Mouse (Mus musculus): Measurements from ENCODE around the gene Josd1. TPM values are rescaled to one million over a fixed set of nuclear protein-coding genes. Genes with fewer than 3 reads are reported as not detected.

The Josd1 gene
- polyA plus RNA-seq, 1 experiment from 2014 or later, result 26.1 TPM

DNA sequence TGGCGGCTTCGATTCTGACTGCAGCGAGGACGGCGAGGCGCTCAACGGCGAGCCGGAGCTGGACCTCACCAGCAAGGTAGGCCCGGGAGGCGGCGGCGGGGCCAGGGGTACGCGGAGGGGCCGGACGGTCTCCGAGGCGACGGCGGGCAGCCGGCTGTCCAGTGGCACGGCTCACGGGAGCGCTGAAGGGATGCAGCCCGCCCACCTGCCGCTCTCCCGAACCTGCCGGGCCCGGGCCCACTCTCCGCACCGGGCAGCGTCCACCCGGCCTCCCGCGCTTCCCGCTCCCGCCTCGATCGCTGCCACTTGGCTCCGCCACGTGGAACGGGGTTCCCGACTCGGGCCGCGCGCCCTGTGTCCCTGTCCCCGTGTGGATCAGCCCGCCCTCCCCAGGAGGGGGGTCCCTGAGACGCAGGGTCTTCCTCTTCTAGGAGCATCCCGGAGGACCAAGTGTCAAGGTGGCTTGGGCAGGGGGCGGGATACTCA is 3.3 kb upstream of the Josd1 start:
- peak overlapping the region; percentile 83 for H3K27ac ChIP-seq
- H3K9me3 ChIP-seq, result no peaks in the 10 kb centered on the region
- H3K4me2 ChIP-seq, result peak overlapping the region; percentile 86
- peaks cover 40% of the 10 kb centered on the region for H3K4me1 ChIP-seq
- peaks cover 16% of the 10 kb centered on the region for H3K36me3 ChIP-seq
- H3K4me3 ChIP-seq, result peak overlapping the region; percentile 68
- peak; percentile 17 for ATAC-seq (ENCODE audit: insufficient number of reproducible peaks, insufficient read depth, low FRiP score, low TSS enrichment, low read depth)
- H3K27me3 ChIP-seq, result no peaks in the 10 kb centered on the region
- H3K9ac ChIP-seq, result peak overlapping the region; percentile 94
- WGBS, result under 1% methylated on average over 45 of the region's 53 CpGs

DNA sequence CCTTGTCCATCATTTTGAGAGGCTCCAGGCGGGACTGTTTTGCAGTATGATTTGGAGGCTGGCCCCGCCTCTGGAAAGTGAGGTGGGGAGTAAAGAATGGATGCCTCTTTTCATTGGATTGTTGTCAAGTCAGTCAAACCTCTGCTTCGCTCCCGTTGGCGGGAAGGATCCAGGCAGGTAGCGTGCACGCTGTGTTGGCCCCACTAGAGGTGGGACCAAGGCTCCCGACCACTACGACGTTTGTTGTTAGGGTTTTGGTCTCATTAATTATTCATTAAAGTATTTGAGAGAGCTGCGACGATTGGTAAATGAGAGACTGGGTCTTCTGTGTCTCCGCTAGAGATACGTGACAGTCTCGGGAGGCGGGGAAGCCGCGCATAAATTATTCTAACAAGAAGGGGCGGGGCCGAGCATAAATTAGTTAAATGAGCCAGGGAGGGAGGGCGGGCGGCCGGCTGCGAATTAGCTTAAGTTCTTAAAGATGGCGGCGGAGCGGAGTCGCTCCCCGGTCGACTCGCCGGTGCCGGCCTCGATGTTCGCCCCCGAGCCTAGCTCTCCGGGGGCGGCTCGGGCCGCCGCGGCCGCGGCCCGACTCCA is 2.8 kb upstream of the Josd1 start, which contains the start of gene Gtpbp1:
Gtpbp1 (plus strand) TSS at position 420 of the 597 bp plus-strand sequence.
- Histone ChIP-seq H3K27me3 (no peaks in the 10 kb centered on the region), H3K36me3 (peaks cover 12% of the 10 kb centered on the region), H3K27ac (peak within 1 kb of the TSS; percentile 83), H3K9me3 (no peaks in the 10 kb centered on the region), H3K4me1 (peaks cover 45% of the 10 kb centered on the region), H3K4me2 (peak within 1 kb of the TSS; percentile 86), H3K9ac (peak within 1 kb of the TSS; percentile 94), H3K4me3 (peak within 1 kb of the TSS; percentile 68)
- peak; percentile 95 for ATAC-seq (ENCODE audit: insufficient number of reproducible peaks, insufficient read depth, low FRiP score, low TSS enrichment, low read depth)
- under 1% methylated on average over 45 of the region's 45 CpGs for WGBS

DNA sequence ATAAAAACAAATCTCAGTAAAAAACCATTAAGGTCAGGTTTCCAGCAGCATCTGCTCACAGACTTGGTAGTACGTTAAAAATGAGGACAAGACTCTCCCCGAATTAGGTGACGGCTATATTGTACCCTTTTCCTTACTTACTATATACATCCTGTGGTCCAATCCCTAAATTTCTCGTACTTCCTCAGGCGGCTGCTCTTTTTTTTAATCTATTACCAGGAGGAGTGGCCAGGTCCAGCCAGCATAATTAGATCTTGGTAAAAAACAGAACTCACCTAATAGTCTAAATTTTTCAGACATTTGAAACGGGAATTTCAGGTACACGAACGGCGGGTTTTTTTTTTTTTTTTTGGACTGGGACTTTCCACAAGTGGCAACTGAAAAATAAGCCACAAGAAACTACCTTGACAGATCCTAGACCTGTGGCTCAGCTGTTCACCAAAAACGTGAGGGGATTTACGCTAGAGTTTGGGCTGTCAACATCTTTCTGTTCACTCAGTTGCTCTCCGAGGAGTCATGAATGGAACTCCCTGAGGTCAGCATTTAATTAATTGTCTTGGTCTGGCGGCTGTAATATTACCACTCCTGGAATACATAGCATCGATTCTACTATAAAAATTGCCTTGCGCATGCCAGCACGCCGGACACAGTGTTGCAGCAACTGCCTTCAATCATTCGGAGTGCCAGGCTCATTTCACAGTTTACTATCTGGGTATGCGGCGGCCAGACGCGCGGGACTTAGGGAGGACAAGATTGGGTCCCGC is 2.1 kb upstream of the Josd1 start:
- Histone ChIP-seq H3K9ac (0 out of 2 replicates have a peak overlapping the region, but pooled peaks have one; percentile 41), H3K27ac (no peak overlapping the region; the same call in 1 of the 2 replicates), H3K4me3 (peak overlapping the region; percentile 68), H3K36me3 (peaks cover 8% of the 10 kb centered on the region), H3K9me3 (no peaks in the 10 kb centered on the region), H3K4me1 (peaks cover 52% of the 10 kb centered on the region), H3K27me3 (no peaks in the 10 kb centered on the region), H3K4me2 (peak overlapping the region; percentile 86)
- ATAC-seq (ENCODE audit: insufficient number of reproducible peaks, insufficient read depth, low FRiP score, low TSS enrichment, low read depth), result no peak
- 15% methylated on average over 24 of the region's 24 CpGs for WGBS

DNA sequence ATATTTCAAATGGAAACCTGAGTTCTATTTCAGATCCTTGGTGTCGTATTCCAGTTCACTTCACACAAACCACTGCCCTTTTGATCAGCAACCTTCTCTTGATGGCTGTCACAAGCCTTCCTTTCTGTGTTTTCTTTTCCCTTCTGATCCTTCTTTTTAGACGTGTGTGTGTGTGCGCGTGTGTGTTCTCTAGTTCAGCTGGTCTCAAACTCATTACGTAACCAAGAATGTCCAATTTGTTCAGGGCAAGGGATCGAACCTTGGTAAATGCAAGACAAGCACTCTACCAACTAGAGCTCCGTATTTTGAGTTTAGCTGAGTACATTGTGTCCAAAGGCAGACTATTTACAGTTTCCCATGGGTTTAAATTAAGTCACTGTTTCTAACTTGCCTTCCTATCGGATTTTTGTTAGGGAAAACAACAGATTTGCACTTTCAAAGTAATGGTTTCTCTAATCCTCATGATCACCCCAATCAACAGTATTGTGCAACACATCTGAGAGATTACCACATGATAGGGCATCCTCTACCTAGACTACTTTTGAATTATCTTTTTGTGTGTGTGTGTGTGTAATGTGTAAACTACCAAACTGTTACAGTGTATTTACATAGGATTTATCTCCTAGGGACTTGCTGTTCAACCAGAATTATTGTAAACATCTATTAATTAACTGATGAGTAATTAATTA is 693 bp upstream of the Josd1 start:
- Histone ChIP-seq H3K4me2 (peak overlapping the region; percentile 91), H3K4me3 (peak overlapping the region; percentile 91), H3K4me1 (peaks cover 65% of the 10 kb centered on the region), H3K36me3 (no peaks in the 10 kb centered on the region), H3K27ac (peak overlapping the region; percentile 98), H3K9ac (peak overlapping the region; percentile 94), H3K27me3 (no peaks in the 10 kb centered on the region), H3K9me3 (no peaks in the 10 kb centered on the region)
- ATAC-seq (ENCODE audit: insufficient number of reproducible peaks, insufficient read depth, low FRiP score, low TSS enrichment, low read depth), result no peak
- 2% methylated on average over 8 of the region's 8 CpGs for WGBS

DNA sequence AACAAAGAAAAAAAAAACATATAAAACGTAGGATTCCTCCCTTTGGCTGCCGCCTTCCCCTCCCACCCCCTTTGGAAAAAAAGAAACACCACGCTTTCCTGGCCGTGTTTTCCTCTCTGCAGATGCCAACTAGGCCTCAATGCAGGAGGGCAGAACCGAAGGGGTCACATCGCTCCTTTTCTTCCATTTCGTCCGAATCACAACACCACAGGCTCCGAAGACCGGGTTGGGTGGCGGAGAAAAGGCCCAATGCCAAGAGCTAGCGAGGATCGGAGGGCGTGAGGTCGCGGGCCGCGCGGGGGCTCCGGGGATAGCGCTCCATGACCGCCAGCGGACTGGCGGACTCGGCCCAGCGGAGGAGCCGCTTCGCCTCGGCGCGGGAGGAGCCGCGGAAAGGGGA is 544 bp downstream of the Josd1 start:
- Histone ChIP-seq H3K27ac (peak overlapping the region; percentile 98), H3K4me2 (peak overlapping the region; percentile 91), H3K4me3 (peak overlapping the region; percentile 91), H3K9me3 (no peaks in the 10 kb centered on the region), H3K27me3 (no peaks in the 10 kb centered on the region), H3K4me1 (peaks cover 63% of the 10 kb centered on the region), H3K9ac (peak overlapping the region; percentile 94), H3K36me3 (no peaks in the 10 kb centered on the region)
- under 1% methylated on average over 27 of the region's 33 CpGs for WGBS
- no peak for ATAC-seq (ENCODE audit: insufficient number of reproducible peaks, insufficient read depth, low FRiP score, low TSS enrichment, low read depth)

DNA sequence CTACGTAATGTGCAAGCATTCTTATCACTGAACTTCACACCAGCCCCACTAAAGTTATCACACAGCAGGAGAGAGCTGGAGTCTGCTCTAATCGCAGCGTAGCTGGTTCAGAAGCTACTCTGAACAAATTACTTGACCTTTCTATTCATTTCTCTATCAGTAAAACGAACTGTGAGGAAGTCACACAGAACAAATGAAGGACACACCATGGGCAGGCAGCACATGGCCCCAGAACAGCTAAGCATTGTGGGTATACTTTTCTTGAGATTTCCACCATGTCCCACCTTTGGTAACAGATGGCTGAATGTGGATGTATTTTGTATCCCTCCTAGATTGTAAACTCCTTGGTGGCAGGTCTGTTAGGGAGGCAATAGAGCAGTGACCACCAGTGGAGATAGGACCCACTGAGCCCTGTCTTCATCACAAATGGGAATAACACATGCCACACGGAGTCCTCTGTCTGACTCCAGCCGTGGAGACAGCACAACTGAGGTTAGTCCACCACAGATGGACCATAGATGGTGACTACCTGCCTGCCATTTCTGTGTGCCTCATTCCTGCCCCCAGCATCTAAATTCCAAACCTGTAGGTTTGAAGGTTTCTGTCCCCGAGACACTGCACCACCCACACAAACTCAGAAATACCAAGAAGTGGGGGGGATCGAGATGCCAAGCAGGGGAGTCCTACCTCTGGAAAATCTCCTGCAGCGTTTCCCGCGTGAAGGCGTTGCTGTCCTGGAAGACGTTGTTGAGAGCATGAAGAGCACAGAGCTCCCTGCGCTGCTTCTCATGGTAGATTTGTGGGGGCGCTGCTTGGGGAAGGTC is 1.5 kb downstream of the Josd1 start:
- Histone ChIP-seq H3K4me3 (peak overlapping the region; percentile 91), H3K27ac (peak overlapping the region; percentile 16; the same call in 1 of the 2 replicates), H3K4me2 (peak overlapping the region; percentile 91), H3K36me3 (no peaks in the 10 kb centered on the region), H3K9me3 (no peaks in the 10 kb centered on the region), H3K4me1 (peaks cover 57% of the 10 kb centered on the region), H3K9ac (peak overlapping the region; percentile 94), H3K27me3 (no peaks in the 10 kb centered on the region)
- WGBS, result 16% methylated on average over 15 of the region's 15 CpGs
- ATAC-seq (ENCODE audit: insufficient number of reproducible peaks, insufficient read depth, low FRiP score, low TSS enrichment, low read depth), result no peak

DNA sequence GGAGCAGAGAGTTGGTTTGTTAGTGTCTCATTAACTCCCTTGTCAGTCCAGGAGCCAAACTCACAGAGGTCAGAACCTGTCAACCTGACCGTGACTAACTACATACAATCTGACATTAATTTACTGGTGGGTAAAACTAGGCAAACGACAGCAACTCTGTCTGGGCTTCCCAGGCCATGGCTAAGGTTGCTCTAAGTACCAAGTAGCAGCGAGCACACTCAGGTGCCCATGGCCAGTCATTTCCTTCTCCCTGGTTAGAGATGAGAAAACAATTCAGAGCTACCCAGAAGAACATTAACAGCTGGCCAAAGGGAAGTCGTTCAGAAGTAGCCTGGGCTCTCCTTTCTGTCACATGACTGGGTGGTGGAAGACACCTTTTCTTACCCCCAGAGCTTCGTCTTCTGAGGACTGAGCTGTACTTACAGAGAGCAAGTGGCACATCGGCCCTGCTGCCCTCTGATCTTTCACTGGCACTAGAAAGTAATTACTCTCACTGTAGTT is 2.5 kb downstream of the Josd1 start:
- no peaks in the 10 kb centered on the region for H3K9me3 ChIP-seq
- peaks cover 57% of the 10 kb centered on the region for H3K4me1 ChIP-seq
- H3K27ac ChIP-seq, result no peak overlapping the region
- peak overlapping the region; percentile 91 for H3K4me2 ChIP-seq
- 21% methylated on average over 6 of the region's 6 CpGs for WGBS
- H3K36me3 ChIP-seq, result no peaks in the 10 kb centered on the region
- peak overlapping the region; percentile 91 for H3K4me3 ChIP-seq
- ATAC-seq (ENCODE audit: insufficient number of reproducible peaks, insufficient read depth, low FRiP score, low TSS enrichment, low read depth), result no peak
- peak overlapping the region; percentile 94 for H3K9ac ChIP-seq
- no peaks in the 10 kb centered on the region for H3K27me3 ChIP-seq

DNA sequence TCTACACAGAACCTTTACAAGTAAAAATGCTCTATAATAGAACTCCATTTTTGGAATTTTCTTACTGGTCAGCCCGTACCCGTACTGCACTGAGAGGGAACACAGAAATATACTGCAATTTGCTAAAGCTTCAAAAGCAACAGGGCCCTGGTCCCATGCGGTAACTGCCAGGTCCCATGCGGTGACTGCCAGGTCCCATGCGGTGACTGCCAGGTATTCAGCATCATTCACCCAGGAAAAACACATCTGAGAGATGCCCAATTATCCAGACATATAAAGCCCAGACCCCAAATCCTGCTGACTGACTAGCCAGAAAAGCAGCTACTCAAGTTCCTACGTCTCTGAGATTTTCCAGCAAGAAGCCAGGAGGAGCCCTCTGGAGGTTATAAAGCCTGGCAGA is 3.1 kb downstream of the Josd1 start:
- Histone ChIP-seq H3K27ac (no peak overlapping the region), H3K36me3 (peaks cover 1% of the 10 kb centered on the region; the same call in 1 of the 2 replicates), H3K27me3 (no peaks in the 10 kb centered on the region), H3K4me1 (peaks cover 52% of the 10 kb centered on the region), H3K9me3 (no peaks in the 10 kb centered on the region), H3K4me3 (peak overlapping the region; percentile 91), H3K9ac (peak overlapping the region; percentile 94), H3K4me2 (peak overlapping the region; percentile 91)
- ATAC-seq (ENCODE audit: insufficient number of reproducible peaks, insufficient read depth, low FRiP score, low TSS enrichment, low read depth), result no peak
- WGBS, result 77% methylated on average over 6 of the region's 6 CpGs

DNA sequence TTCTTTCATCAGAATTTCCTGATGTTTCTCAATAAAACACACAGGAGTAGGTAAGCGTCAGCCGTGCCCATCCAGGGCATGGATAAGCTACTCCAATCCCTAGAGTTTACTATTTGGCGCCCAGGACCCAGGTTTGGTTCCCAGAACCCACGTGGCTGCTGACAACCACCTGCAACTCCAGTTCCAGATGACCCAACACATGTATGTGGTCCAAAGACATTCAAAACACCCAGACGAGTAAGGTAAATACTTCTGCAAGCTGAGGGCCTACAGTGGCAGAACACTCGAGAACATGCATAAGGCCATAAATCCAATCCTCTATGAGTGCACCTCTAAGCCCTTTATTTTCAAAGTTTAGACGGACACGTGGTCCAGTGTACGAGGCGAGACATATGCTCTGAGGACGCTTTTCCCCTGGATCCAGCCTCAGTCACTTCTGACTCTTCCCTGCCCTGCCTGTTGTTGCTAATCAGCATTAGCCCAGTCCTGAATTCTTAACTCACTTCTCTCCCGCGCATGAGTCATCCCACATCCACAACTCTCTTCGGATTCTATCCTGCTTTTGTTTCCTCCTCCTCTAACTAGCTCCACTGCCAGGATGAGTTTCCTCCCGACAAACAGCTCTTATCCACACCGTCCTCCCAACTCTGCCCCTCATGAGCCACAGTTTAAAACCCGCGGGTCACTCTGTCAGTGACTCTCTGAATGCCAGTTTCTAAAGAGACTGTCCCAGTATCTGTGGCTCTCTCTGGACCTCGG is 3.8 kb downstream of the Josd1 start:
- WGBS, result 71% methylated on average over 19 of the region's 19 CpGs
- Histone ChIP-seq H3K4me2 (peak overlapping the region; percentile 91), H3K9me3 (no peaks in the 10 kb centered on the region), H3K27me3 (no peaks in the 10 kb centered on the region), H3K9ac (peak overlapping the region; percentile 94), H3K4me3 (peak overlapping the region; percentile 91), H3K36me3 (peaks cover 5% of the 10 kb centered on the region; the same call in 1 of the 2 replicates), H3K4me1 (peaks cover 50% of the 10 kb centered on the region), H3K27ac (no peak overlapping the region)
- ATAC-seq (ENCODE audit: insufficient number of reproducible peaks, insufficient read depth, low FRiP score, low TSS enrichment, low read depth), result no peak

DNA sequence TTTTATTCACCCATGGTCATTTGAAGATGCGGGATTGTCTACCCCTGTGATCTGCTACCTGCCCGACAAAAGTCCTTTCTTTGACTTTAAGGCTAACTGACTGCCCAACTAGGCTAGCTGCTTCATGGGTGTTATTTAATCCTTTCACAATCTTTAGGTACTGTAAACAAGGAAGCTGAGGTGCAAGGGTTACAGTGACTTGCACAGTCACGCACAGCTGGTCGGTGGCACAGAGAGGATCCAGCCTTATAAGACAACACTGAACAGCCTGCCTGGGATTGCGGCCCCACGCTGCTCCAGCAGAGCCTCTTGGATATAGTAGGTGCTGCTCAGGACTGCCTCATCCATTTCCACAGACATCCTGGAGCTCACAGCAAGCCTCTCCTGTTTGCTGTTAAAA is 4.6 kb downstream of the Josd1 start:
- no peak overlapping the region for H3K4me3 ChIP-seq
- WGBS, result 83% methylated on average over 6 of the region's 6 CpGs
- H3K27me3 ChIP-seq, result no peaks in the 10 kb centered on the region
- H3K9me3 ChIP-seq, result no peaks in the 10 kb centered on the region
- peaks cover 45% of the 10 kb centered on the region for H3K4me1 ChIP-seq
- no peak for ATAC-seq (ENCODE audit: insufficient number of reproducible peaks, insufficient read depth, low FRiP score, low TSS enrichment, low read depth)
- H3K9ac ChIP-seq, result 0 out of 2 replicates have a peak overlapping the region, but pooled peaks have one; percentile 37
- H3K36me3 ChIP-seq, result peaks cover 5% of the 10 kb centered on the region; the same call in 1 of the 2 replicates
- H3K4me2 ChIP-seq, result no peak overlapping the region
- H3K27ac ChIP-seq, result no peak overlapping the region

Measured in embryonic facial prominence, embryonic 13.5 days (tissue).